Mouse (Mus musculus): ENCODE measurements at regions not wholly inside any gene's neighbourhood (a gene's known extent, or its start where the extent isn't known, plus 50 kb on each side); places are given as distances from the start of the nearest gene placed in this dataset.

GRCm38 (mm10) chr14:48739121-48739520, 65.5 kb upstream of the Otx2 start:
- Histone ChIP-seq H3K36me3 (ENCODE audit: control insufficient read depth, insufficient read depth, low read length) (no peaks in the 10 kb centered on the region), H3K4me1 (ENCODE audit: control insufficient read depth, insufficient read depth, low read length) (no peaks in the 10 kb centered on the region), H3K9ac (ENCODE audit: low read length) (no peak overlapping the region), H3K9me3 (ENCODE audit: control insufficient read depth, low read length) (no peaks in the 10 kb centered on the region), H3K27me3 (ENCODE audit: control insufficient read depth, insufficient read depth, low read length) (no peaks in the 10 kb centered on the region), H3K4me3 (ENCODE audit: low read depth, low read length) (no peak overlapping the region), H3K4me2 (ENCODE audit: low read depth) (no peak overlapping the region), H3K27ac (ENCODE audit: low read depth, low read length) (no peak overlapping the region)
- WGBS: 90% methylated on average over 4 of the region's 4 CpGs
- DNase-seq (ENCODE audit: low spot score) (no peak), ATAC-seq (ENCODE audit: insufficient read depth, low FRiP score, low TSS enrichment) (no peak)

DNA sequence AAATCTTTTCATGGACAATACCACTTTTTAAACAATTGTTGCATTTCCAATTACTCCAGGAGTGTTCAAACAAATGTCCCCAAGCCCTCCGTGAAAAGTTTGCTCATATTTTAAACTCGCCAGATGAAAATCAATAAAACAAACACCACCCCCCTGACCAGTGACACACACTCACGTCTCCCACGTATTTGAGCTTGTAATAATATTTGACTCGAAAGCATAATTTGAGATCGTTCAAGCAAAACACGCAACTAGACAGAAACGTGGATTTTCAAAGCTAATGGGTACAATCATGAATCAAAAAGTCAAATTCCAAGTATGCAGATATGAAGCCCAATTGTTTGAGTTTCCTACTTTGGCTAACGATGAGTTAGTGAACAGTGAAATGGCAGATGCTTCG, 65.0 kb upstream of the Otx2 start:
- H3K9ac ChIP-seq (ENCODE audit: low read length): no peak overlapping the region
- no peaks in the 10 kb centered on the region for H3K36me3 ChIP-seq (ENCODE audit: control insufficient read depth, insufficient read depth, low read length)
- H3K4me1 ChIP-seq (ENCODE audit: control insufficient read depth, insufficient read depth, low read length): no peaks in the 10 kb centered on the region
- H3K27ac ChIP-seq (ENCODE audit: low read depth, low read length): no peak overlapping the region
- DNase-seq (ENCODE audit: low spot score) (no peak), ATAC-seq (ENCODE audit: insufficient read depth, low FRiP score, low TSS enrichment) (no peak)
- no peak overlapping the region for H3K4me3 ChIP-seq (ENCODE audit: low read depth, low read length)
- no peaks in the 10 kb centered on the region for H3K27me3 ChIP-seq (ENCODE audit: control insufficient read depth, insufficient read depth, low read length)
- 82% methylated on average over 10 of the region's 10 CpGs for WGBS
- H3K9me3 ChIP-seq (ENCODE audit: control insufficient read depth, low read length): no peaks in the 10 kb centered on the region
- no peak overlapping the region for H3K4me2 ChIP-seq (ENCODE audit: low read depth)

GRCm38 (mm10) chr14:48738213-48738612, 64.6 kb upstream of the Otx2 start:
- 63% methylated on average over 10 of the region's 10 CpGs for WGBS

GRCm38 (mm10) chr14:48736969-48737860, 63.6 kb upstream of the Otx2 start:
- H3K4me3 ChIP-seq (ENCODE audit: low read depth, low read length): no peak overlapping the region
- H3K27me3 ChIP-seq (ENCODE audit: control insufficient read depth, insufficient read depth, low read length): no peaks in the 10 kb centered on the region
- no peak for DNase-seq (ENCODE audit: low spot score)
- H3K27ac ChIP-seq (ENCODE audit: low read depth, low read length): no peak overlapping the region
- WGBS: 75% methylated on average over 14 of the region's 14 CpGs
- no peak overlapping the region for H3K9ac ChIP-seq (ENCODE audit: low read length)
- no peak for ATAC-seq (ENCODE audit: insufficient read depth, low FRiP score, low TSS enrichment)
- no peaks in the 10 kb centered on the region for H3K9me3 ChIP-seq (ENCODE audit: control insufficient read depth, low read length)
- H3K4me1 ChIP-seq (ENCODE audit: control insufficient read depth, insufficient read depth, low read length): no peaks in the 10 kb centered on the region
- H3K36me3 ChIP-seq (ENCODE audit: control insufficient read depth, insufficient read depth, low read length): no peaks in the 10 kb centered on the region
- H3K4me2 ChIP-seq (ENCODE audit: low read depth): no peak overlapping the region

More at GRCm38 (mm10) chr14:48738213-48738612, 64.6 kb upstream of the Otx2 start:
- Histone ChIP-seq H3K27me3 (ENCODE audit: control insufficient read depth, insufficient read depth, low read length) (no peaks in the 10 kb centered on the region), H3K36me3 (ENCODE audit: control insufficient read depth, insufficient read depth, low read length) (no peaks in the 10 kb centered on the region), H3K27ac (ENCODE audit: low read depth, low read length) (no peak overlapping the region), H3K9ac (ENCODE audit: low read length) (no peak overlapping the region), H3K4me2 (ENCODE audit: low read depth) (no peak overlapping the region), H3K9me3 (ENCODE audit: control insufficient read depth, low read length) (no peaks in the 10 kb centered on the region), H3K4me3 (ENCODE audit: low read depth, low read length) (no peak overlapping the region), H3K4me1 (ENCODE audit: control insufficient read depth, insufficient read depth, low read length) (no peaks in the 10 kb centered on the region)
- DNase-seq (ENCODE audit: low spot score) (no peak), ATAC-seq (ENCODE audit: insufficient read depth, low FRiP score, low TSS enrichment) (no peak)

GRCm38 (mm10) chr14:48736211-48736610, 62.6 kb upstream of the Otx2 start:
- no peak overlapping the region for H3K4me2 ChIP-seq (ENCODE audit: low read depth)
- no peaks in the 10 kb centered on the region for H3K27me3 ChIP-seq (ENCODE audit: control insufficient read depth, insufficient read depth, low read length)
- ATAC-seq (ENCODE audit: insufficient read depth, low FRiP score, low TSS enrichment): no peak
- H3K27ac ChIP-seq (ENCODE audit: low read depth, low read length): no peak overlapping the region
- no peak for DNase-seq (ENCODE audit: low spot score)
- H3K4me3 ChIP-seq (ENCODE audit: low read depth, low read length): no peak overlapping the region
- 83% methylated on average over 6 of the region's 6 CpGs for WGBS
- no peaks in the 10 kb centered on the region for H3K4me1 ChIP-seq (ENCODE audit: control insufficient read depth, insufficient read depth, low read length)
- H3K9me3 ChIP-seq (ENCODE audit: control insufficient read depth, low read length): no peaks in the 10 kb centered on the region
- H3K9ac ChIP-seq (ENCODE audit: low read length): no peak overlapping the region
- no peaks in the 10 kb centered on the region for H3K36me3 ChIP-seq (ENCODE audit: control insufficient read depth, insufficient read depth, low read length)

- no peaks in the 10 kb centered on the region for H3K4me1 ChIP-seq (ENCODE audit: control insufficient read depth, insufficient read depth, low read length)
- DNase-seq (ENCODE audit: low spot score) (no peak), ATAC-seq (ENCODE audit: insufficient read depth, low FRiP score, low TSS enrichment) (no peak)
- H3K4me2 ChIP-seq (ENCODE audit: low read depth): no peak overlapping the region
- H3K9me3 ChIP-seq (ENCODE audit: control insufficient read depth, low read length): no peaks in the 10 kb centered on the region
- H3K36me3 ChIP-seq (ENCODE audit: control insufficient read depth, insufficient read depth, low read length): no peaks in the 10 kb centered on the region
- H3K27ac ChIP-seq (ENCODE audit: low read depth, low read length): no peak overlapping the region
- no peak overlapping the region for H3K9ac ChIP-seq (ENCODE audit: low read length)
- WGBS: 68% methylated on average over 2 of the region's 2 CpGs
- no peak overlapping the region for H3K4me3 ChIP-seq (ENCODE audit: low read depth, low read length)
- no peaks in the 10 kb centered on the region for H3K27me3 ChIP-seq (ENCODE audit: control insufficient read depth, insufficient read depth, low read length)
Observed at GRCm38 (mm10) chr14:48729996-48730395, 56.4 kb upstream of the Otx2 start.

Data from neural tube, embryonic 11.5 days (tissue).